Mouse (Mus musculus): ENCODE measurements around the gene Klrb1b. TPM values are rescaled to one million over a fixed set of nuclear protein-coding genes. Genes with fewer than 3 reads are reported as not detected.
"Not testable (repeated sequence)": the region's sequence is repeated elsewhere in the genome, so short reads cannot be mapped to it uniquely, and the experiment has no call there.

Klrb1b gene
- total RNA-seq, 1 experiment: not detected

DNA sequence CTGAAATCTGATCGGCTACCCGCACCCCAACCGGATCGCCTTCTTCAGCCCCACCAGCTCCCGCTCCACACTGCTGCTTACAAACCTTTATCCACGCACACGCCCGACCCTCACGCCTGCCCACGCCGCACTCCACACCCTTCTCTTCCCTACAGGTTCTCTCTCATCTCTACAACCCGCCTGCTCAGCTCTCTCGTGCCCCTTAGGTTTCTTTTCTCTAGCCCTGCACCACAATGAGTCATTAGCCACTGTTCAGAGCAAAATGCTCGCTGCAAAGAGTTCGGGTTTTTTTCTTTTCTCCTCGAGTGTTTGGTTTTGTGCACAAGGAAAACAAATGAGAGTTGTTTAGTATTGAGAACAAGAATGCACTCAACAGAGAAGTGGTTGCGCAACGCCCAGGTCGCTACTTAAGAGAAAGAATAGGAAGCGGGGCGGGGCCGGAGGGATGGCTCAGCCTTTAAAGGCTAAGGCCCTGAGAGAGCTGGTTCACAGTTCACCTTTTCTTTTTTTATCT lies 17.4 kb upstream of the Klrb1b start:
- Histone ChIP-seq H3K9ac (ENCODE audit: insufficient read depth, low read depth, low read length, poor library complexity, severe bottlenecking) (peak overlapping the region; percentile 42), H3K36me3 (ENCODE audit: control insufficient read depth, insufficient read depth, low read length, poor library complexity, severe bottlenecking) (no peaks in the 10 kb centered on the region), H3K27ac (ENCODE audit: insufficient read depth, low read depth, low read length, poor library complexity, severe bottlenecking) (peak overlapping the region; percentile 35; the same call in 1 of the 2 replicates), H3K4me3 (ENCODE audit: insufficient read depth in 1 of 2, low read depth in 1 of 2, low read length in 2 of 2, poor library complexity in 1 of 2, severe bottlenecking in 1 of 2) (peak overlapping the region; percentile 56 to 72), H3K9me3 (ENCODE audit: control insufficient read depth, insufficient read depth, low read depth, low read length) (no peaks in the 10 kb centered on the region), H3K4me1 (ENCODE audit: control insufficient read depth in 2 of 2, insufficient read depth in 2 of 2, low read length in 2 of 2, poor library complexity in 1 of 2) (peaks cover 0 to 5% of the 10 kb centered on the region in 2 experiments; a peak in 2 of 4 replicates)
- peak; percentile 81 for DNase-seq (ENCODE audit: low read depth, low spot score)
- in situ Hi-C loops (cut with MboI; ENCODE audit: low sequenced_read_pairs in 2 of 2, unreplicated experiment in 2 of 2): no loop called here
- no peak for TF ChIP-seq ZNF384 (IDR thresholded peaks at IDR 0.05; ENCODE audit: low read depth, low read length)
- TF ChIP-seq HCFC1 (IDR thresholded peaks at IDR 0.05; ENCODE audit: borderline replicate concordance, insufficient read depth, low read length): 0 out of 2 replicates have a peak, but pooled peaks have one; percentile 5
- TF ChIP-seq MAFK (IDR thresholded peaks at IDR 0.05; ENCODE audit: insufficient read depth, low read depth, low read length): no peak

DNA sequence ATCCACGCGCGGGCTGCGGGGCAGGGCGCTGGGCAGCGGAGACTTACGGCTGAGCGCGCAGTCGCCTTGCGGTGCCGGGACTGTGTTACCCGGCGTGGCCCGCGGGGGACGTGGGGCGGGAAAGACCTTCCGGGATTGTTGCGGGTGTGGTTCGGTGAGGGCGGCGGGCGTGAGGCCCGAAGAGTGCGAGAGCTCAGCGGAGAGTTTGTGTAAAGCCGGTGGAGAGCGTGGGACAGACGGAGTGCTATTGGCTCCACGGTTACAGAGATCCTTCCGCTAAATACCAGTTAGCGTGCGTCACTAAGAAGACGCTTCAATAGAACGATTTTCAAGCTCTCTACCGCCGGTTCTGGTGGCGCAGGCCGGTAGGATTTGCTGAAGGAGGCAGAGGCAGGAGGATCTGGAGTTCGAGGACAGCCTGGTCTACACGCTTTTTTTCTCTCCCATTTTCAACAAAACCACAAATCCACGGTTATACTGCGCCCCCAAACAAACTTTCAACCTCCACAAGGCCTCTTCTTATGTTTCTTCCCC lies 16.9 kb upstream of the Klrb1b start:
- H3K9ac ChIP-seq (ENCODE audit: insufficient read depth, low read depth, low read length, poor library complexity, severe bottlenecking): peak overlapping the region; percentile 81
- in situ Hi-C loops (cut with MboI; ENCODE audit: low sequenced_read_pairs in 2 of 2, unreplicated experiment in 2 of 2): no loop called here
- DNase-seq (ENCODE audit: low read depth, low spot score): peak; percentile 83
- H3K36me3 ChIP-seq (ENCODE audit: control insufficient read depth, insufficient read depth, low read length, poor library complexity, severe bottlenecking): no peaks in the 10 kb centered on the region
- TF ChIP-seq ZC3H11A (IDR thresholded peaks at IDR 0.05; ENCODE audit: borderline replicate concordance, low read depth, low read length) (no peak), HCFC1 (IDR thresholded peaks at IDR 0.05; ENCODE audit: borderline replicate concordance, insufficient read depth, low read length) (0 out of 2 replicates have a peak, but pooled peaks have one; percentile 7), CHD2 (IDR thresholded peaks at IDR 0.05; ENCODE audit: low read depth, low read length) (0 out of 2 replicates have a peak, but pooled peaks have one; percentile 21), MAFK (IDR thresholded peaks at IDR 0.05; ENCODE audit: insufficient read depth, low read depth, low read length) (peak; percentile 83), ZNF384 (IDR thresholded peaks at IDR 0.05; ENCODE audit: low read depth, low read length) (no peak)
- peak overlapping the region; percentile 80 to 85 for H3K4me3 ChIP-seq (ENCODE audit: insufficient read depth in 1 of 2, low read depth in 1 of 2, low read length in 2 of 2, poor library complexity in 1 of 2, severe bottlenecking in 1 of 2)
- H3K9me3 ChIP-seq (ENCODE audit: control insufficient read depth, insufficient read depth, low read depth, low read length): no peaks in the 10 kb centered on the region
- H3K4me1 ChIP-seq (ENCODE audit: control insufficient read depth in 2 of 2, insufficient read depth in 2 of 2, low read length in 2 of 2, poor library complexity in 1 of 2): peaks cover 0 to 5% of the 10 kb centered on the region in 2 experiments; a peak in 2 of 4 replicates
- peak overlapping the region; percentile 35; the same call in 1 of the 2 replicates for H3K27ac ChIP-seq (ENCODE audit: insufficient read depth, low read depth, low read length, poor library complexity, severe bottlenecking)

DNA sequence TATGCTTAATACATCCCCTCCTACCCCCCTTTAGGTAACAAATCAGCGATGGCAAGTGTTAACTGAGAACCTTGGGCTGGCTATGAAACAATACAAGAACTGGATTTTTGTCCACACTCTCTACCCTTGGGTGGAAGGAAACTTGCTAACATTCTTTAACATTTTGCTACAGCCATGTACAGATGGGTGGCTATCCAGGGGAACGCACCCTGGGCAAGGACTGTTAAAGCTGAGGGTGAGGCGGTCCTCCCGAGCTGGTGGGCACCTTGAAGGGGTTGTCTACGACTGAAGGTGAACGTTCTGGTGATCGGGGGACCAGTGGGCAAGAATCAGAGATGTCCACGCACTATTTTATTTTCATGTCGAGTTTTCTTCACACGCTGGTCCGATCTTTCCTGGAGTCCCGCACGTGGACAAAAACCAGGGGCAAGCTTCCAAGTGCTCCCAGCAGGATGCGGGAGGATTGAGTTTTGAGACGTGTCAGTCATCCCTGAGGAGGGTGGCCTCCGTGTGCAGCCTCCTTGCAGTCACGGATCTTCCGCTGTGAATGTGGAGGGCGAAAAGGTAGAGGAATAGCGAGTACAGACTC lies 16.3 kb upstream of the Klrb1b start:
- H3K36me3 ChIP-seq (ENCODE audit: control insufficient read depth, insufficient read depth, low read length, poor library complexity, severe bottlenecking): no peaks in the 10 kb centered on the region
- H3K27ac ChIP-seq (ENCODE audit: insufficient read depth, low read depth, low read length, poor library complexity, severe bottlenecking): no peak overlapping the region
- peak overlapping the region; percentile 81 for H3K9ac ChIP-seq (ENCODE audit: insufficient read depth, low read depth, low read length, poor library complexity, severe bottlenecking)
- no peak for TF ChIP-seq ZNF384 (IDR thresholded peaks at IDR 0.05; ENCODE audit: low read depth, low read length)
- TF ChIP-seq ZC3H11A (IDR thresholded peaks at IDR 0.05; ENCODE audit: borderline replicate concordance, low read depth, low read length): no peak
- TF ChIP-seq CHD2 (IDR thresholded peaks at IDR 0.05; ENCODE audit: low read depth, low read length): no peak
- no peak for TF ChIP-seq HCFC1 (IDR thresholded peaks at IDR 0.05; ENCODE audit: borderline replicate concordance, insufficient read depth, low read length)
- TF ChIP-seq MAFK (IDR thresholded peaks at IDR 0.05; ENCODE audit: insufficient read depth, low read depth, low read length): no peak
- peak overlapping the region; percentile 80 to 85 for H3K4me3 ChIP-seq (ENCODE audit: insufficient read depth in 1 of 2, low read depth in 1 of 2, low read length in 2 of 2, poor library complexity in 1 of 2, severe bottlenecking in 1 of 2)
- in situ Hi-C loops (cut with MboI; ENCODE audit: low sequenced_read_pairs in 2 of 2, unreplicated experiment in 2 of 2): no loop called here
- no peaks in the 10 kb centered on the region for H3K9me3 ChIP-seq (ENCODE audit: control insufficient read depth, insufficient read depth, low read depth, low read length)
- peaks cover 0 to 5% of the 10 kb centered on the region in 2 experiments; a peak in 2 of 4 replicates for H3K4me1 ChIP-seq (ENCODE audit: control insufficient read depth in 2 of 2, insufficient read depth in 2 of 2, low read length in 2 of 2, poor library complexity in 1 of 2)
- DNase-seq (ENCODE audit: low read depth, low spot score): no peak

DNA sequence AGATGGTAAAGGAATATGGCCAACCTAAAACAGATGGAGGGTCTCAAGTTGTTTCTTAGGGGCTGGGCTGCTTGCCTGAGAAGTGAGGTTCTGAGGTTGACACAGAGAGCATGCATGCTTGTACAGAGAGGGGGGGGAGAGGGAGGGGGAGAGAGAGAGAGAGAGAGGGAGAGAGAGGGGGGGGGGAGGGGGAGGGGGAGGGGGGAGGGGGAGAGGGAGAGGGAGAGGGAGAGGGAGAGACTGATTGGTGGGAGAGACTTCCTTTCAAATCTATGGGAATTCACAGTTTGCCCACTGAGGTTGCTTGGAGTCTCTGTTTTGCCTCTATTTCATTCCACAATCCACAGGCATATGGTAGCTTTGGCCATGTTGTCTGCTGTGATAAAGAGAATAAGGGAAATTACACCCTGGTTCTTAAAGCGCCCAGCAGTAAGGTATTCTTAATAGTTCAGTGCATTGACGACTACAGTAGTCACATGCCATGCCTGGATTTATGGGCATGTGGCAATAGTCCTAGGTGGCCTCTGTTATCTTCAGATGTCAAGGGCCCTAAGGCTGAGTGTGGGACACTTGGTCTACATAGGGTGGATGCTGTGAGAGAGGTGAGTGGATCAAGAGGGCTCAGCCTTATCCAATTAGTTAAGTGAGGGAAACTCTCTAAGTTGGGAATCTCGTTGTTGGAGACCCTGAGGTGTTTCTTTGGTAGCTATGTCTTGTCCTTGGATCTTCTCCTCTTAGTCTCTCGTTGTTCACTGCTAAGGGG lies 15.4 kb upstream of the Klrb1b start:
- Histone ChIP-seq H3K27ac (ENCODE audit: insufficient read depth, low read depth, low read length, poor library complexity, severe bottlenecking) (no peak overlapping the region), H3K9me3 (ENCODE audit: control insufficient read depth, insufficient read depth, low read depth, low read length) (no peaks in the 10 kb centered on the region), H3K4me1 (ENCODE audit: control insufficient read depth in 2 of 2, insufficient read depth in 2 of 2, low read length in 2 of 2, poor library complexity in 1 of 2) (peaks cover 0 to 5% of the 10 kb centered on the region in 2 experiments; a peak in 2 of 4 replicates), H3K36me3 (ENCODE audit: control insufficient read depth, insufficient read depth, low read length, poor library complexity, severe bottlenecking) (no peaks in the 10 kb centered on the region), H3K9ac (ENCODE audit: insufficient read depth, low read depth, low read length, poor library complexity, severe bottlenecking) (no peak overlapping the region), H3K4me3 (ENCODE audit: insufficient read depth in 1 of 2, low read depth in 1 of 2, low read length in 2 of 2, poor library complexity in 1 of 2, severe bottlenecking in 1 of 2) (peak overlapping the region in 1 of 2 experiments; percentile 80; a peak in 1 of 4 replicates)
- no peak for TF ChIP-seq MAFK (IDR thresholded peaks at IDR 0.05; ENCODE audit: insufficient read depth, low read depth, low read length)
- TF ChIP-seq CHD2 (IDR thresholded peaks at IDR 0.05; ENCODE audit: low read depth, low read length): no peak
- no peak for TF ChIP-seq ZNF384 (IDR thresholded peaks at IDR 0.05; ENCODE audit: low read depth, low read length)
- no peak for TF ChIP-seq ZC3H11A (IDR thresholded peaks at IDR 0.05; ENCODE audit: borderline replicate concordance, low read depth, low read length)
- no peak for TF ChIP-seq HCFC1 (IDR thresholded peaks at IDR 0.05; ENCODE audit: borderline replicate concordance, insufficient read depth, low read length)
- in situ Hi-C loops (cut with MboI; ENCODE audit: low sequenced_read_pairs in 2 of 2, unreplicated experiment in 2 of 2): no loop called here
- DNase-seq (ENCODE audit: low read depth, low spot score): no peak

DNA sequence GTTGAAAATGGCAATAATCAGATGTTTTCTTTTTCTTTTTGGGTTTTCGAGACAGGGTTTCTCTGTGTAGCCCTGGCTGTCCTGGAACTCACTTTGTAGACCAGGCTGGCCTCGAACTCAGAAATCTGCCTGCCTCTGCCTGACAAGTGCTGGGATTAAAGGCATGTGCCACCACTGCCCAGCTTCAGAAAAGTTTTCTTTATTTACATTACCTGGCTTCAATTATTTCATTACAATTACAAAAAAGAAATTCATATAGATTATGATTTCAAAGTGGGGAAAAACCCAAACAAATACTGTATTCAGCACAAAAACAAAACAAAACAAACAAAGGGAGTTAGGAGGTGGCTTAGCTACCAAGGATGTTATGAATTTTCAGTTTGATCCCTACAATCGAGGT lies 14.5 kb upstream of the Klrb1b start:
- in situ Hi-C loops (cut with MboI; ENCODE audit: low sequenced_read_pairs in 2 of 2, unreplicated experiment in 2 of 2); H3K27ac ChIP-seq (ENCODE audit: insufficient read depth, low read depth, low read length, poor library complexity, severe bottlenecking); H3K9me3 ChIP-seq (ENCODE audit: control insufficient read depth, insufficient read depth, low read depth, low read length); H3K36me3 ChIP-seq (ENCODE audit: control insufficient read depth, insufficient read depth, low read length, poor library complexity, severe bottlenecking); H3K4me3 ChIP-seq (ENCODE audit: insufficient read depth in 1 of 2, low read depth in 1 of 2, low read length in 2 of 2, poor library complexity in 1 of 2, severe bottlenecking in 1 of 2); DNase-seq (ENCODE audit: low read depth, low spot score); H3K4me1 ChIP-seq (ENCODE audit: control insufficient read depth in 2 of 2, insufficient read depth in 2 of 2, low read length in 2 of 2, poor library complexity in 1 of 2); H3K9ac ChIP-seq (ENCODE audit: insufficient read depth, low read depth, low read length, poor library complexity, severe bottlenecking): not testable (repeated sequence)

Data from ES-E14 (cell line).